In the genomic region with DNA sequence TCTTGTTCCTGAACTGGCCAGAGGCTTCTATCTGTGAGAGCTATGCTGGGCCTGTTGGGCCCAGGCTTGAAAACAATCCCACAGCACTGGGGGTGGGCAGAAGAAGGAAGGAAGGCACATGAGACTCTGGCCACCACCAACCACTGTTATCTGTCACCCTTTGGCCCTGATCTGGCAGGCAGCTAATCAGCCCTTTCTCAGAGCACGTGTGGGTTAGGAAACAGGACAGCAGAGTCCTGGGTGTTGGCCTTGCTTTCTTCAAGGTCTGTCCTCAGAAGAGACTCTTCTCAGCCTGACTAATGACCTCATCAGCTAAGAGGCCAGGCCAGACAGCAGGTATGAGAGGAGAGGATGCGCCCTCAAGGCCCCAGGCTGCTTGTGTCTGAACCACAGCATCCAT, we compare ENCODE assay signal across 17 mouse cellular contexts. TPM values are rescaled to one million over a fixed set of nuclear protein-coding genes. Genes with fewer than 3 reads are reported as not detected.
DNase-seq lines count a peak whose midpoint lies in the region; ATAC-seq lines count a peak whose summit lies in the region.
"Had no signal": no experiment of that assay in that cellular context is flagged by ENCODE, and none has a peak within 500 bp of the region (broad histone marks: within the 10 kb centered on the region; RNA-seq: fewer than 3 reads in every experiment).

No protein-coding gene starts in this region.

- H3K27me3 ChIP-seq in heart, embryonic 16.5 days (ENCODE audit: control insufficient read depth, insufficient read depth, low read length): no peaks in the 10 kb centered on the region
- H3K27me3 ChIP-seq in liver, embryonic 15.5 days: no peaks in the 10 kb centered on the region
- H3K27me3 ChIP-seq: hindbrain, embryonic 13.5 days had no signal

- no peaks in the 10 kb centered on the region for H3K9me3 ChIP-seq in heart, embryonic 16.5 days (replicated peaks; ENCODE audit: control insufficient read depth, low read length)
- H3K9me3 ChIP-seq in liver, embryonic 15.5 days (replicated peaks): no peaks in the 10 kb centered on the region
- H3K9me3 ChIP-seq: hindbrain, embryonic 13.5 days had no signal

- H3K4me2 ChIP-seq in heart, embryonic 16.5 days (ENCODE audit: low read depth, low read length): no peak overlapping the region
- H3K4me2 ChIP-seq in liver, embryonic 15.5 days: no peak overlapping the region
- H3K4me2 ChIP-seq: hindbrain, embryonic 13.5 days had no signal

- peak overlapping the region; percentile 34 for H3K27ac ChIP-seq in heart, embryonic 16.5 days (ENCODE audit: low read length)
- H3K27ac ChIP-seq in liver, embryonic 15.5 days (replicated peaks): peak overlapping the region; percentile 57
- H3K27ac ChIP-seq: hindbrain, embryonic 13.5 days had no signal

- no peak overlapping the region for H3K4me3 ChIP-seq in heart, embryonic 16.5 days (ENCODE audit: low read length)
- H3K4me3 ChIP-seq in liver, embryonic 15.5 days (replicated peaks): no peak overlapping the region
- H3K4me3 ChIP-seq: hindbrain, embryonic 13.5 days had no signal

- 52% methylated on average over 2 of the region's 2 CpGs for WGBS in heart, embryonic 16.5 days
- 42% methylated on average over 2 of the region's 2 CpGs for WGBS in liver, embryonic 15.5 days (ENCODE audit: insufficient replicate concordance)

- peak; percentile 29; the same call in 1 of the 2 replicates for ATAC-seq in heart, embryonic 16.5 days (replicated peaks; ENCODE audit: extremely low read depth, insufficient read depth, low FRiP score)
- peak; percentile 69 for ATAC-seq in liver, embryonic 15.5 days (ENCODE audit: insufficient read depth)
- ATAC-seq: forebrain, embryonic 14.5 days had no signal

- peaks cover 10% of the 10 kb centered on the region for H3K36me3 ChIP-seq in heart, embryonic 16.5 days (ENCODE audit: control insufficient read depth, insufficient read depth)
- peaks cover 75% of the 10 kb centered on the region for H3K36me3 ChIP-seq in liver, embryonic 15.5 days (replicated peaks)

- H3K4me1 ChIP-seq in heart, embryonic 16.5 days (ENCODE audit: control insufficient read depth, insufficient read depth, low read length): peaks cover 28% of the 10 kb centered on the region
- H3K4me1 ChIP-seq in liver, embryonic 15.5 days (replicated peaks): peaks cover 44% of the 10 kb centered on the region

- H3K9ac ChIP-seq in heart, embryonic 16.5 days (ENCODE audit: low read length): peak overlapping the region; percentile 32; the same call in 1 of the 2 replicates
- H3K9ac ChIP-seq in liver, embryonic 15.5 days: peak overlapping the region; percentile 18; the same call in 1 of the 2 replicates
- H3K9ac ChIP-seq: hindbrain, embryonic 13.5 days had no signal

- no peak for DNase-seq in heart, adult 8-10 months (ENCODE audit: low spot score)
- DNase-seq in liver: peak; percentile 46
- DNase-seq in yolk sac, embryonic 10.5 days (ENCODE audit: low spot score): peak; percentile 10
- DNase-seq in layer of hippocampus, adult 18-20 months (ENCODE audit: low spot score in 2 of 2): no peak
- no peak for DNase-seq in urinary bladder, postnatal 25 days (ENCODE audit: low spot score)
- DNase-seq: cerebellum, postnatal 14 days; kidney, adult 9 months; left cerebral cortex, postnatal 4 days; lung, adult 18-20 months; lung, postnatal 36 days; midbrain, embryonic 14.5 days; thymus, adult 18-20 months had no signal

RNA-seq across cellular contexts. Expression of a gene that starts 38.2 kb away (rescaled TPM):
- polyA plus RNA-seq in heart, embryonic 16.5 days (2015; fragmentation: Nextera tagmentation; extraction: Ambion mirVana): 30.0 and 34.2 TPM in 2 replicates
- total RNA-seq in heart, adult 8-10 months (2022): 10 to 100 TPM; 14.3 to 18.7 (median 17.6) TPM
- 17.0 and 20.1 TPM in 2 replicates for polyA plus RNA-seq in liver, embryonic 15.5 days (2015; fragmentation: Nextera tagmentation; extraction: Ambion mirVana)
- total RNA-seq in layer of hippocampus, adult 18-20 months (2021): 10 to 100 TPM; 43.3 to 44.2 TPM

RNA-seq across cellular contexts. Expression of a gene that starts 53.9 kb away (rescaled TPM):
- polyA plus RNA-seq in heart, embryonic 16.5 days (2015; fragmentation: Nextera tagmentation; extraction: Ambion mirVana): 0.42 and 0.88 TPM in 2 replicates
- under 1 TPM; 0.26 to 0.75 (median 0.47) TPM for total RNA-seq in heart, adult 8-10 months (2022)
- 129 and 201 TPM in 2 replicates for polyA plus RNA-seq in liver, embryonic 15.5 days (2015; fragmentation: Nextera tagmentation; extraction: Ambion mirVana)
- 1 to 10 TPM; 1.0 to 2.2 TPM for total RNA-seq in layer of hippocampus, adult 18-20 months (2021)
- total RNA-seq: neutrophil, adult 5-6 weeks had no signal
- polyA plus RNA-seq: forebrain, embryonic 14.5 days had no signal

Comparison
In these comparisons a context has a peak if more than half of its experiments do, and no peak if none do; other contexts are left out.
1. DNase-seq: peak in liver (single experiment) and yolk sac, embryonic 10.5 days (single experiment); none in heart, adult 8-10 months (single experiment), layer of hippocampus, adult 18-20 months (0 of 2) and urinary bladder, postnatal 25 days (single experiment).